Comparison of ENCODE assay signal across 17 mouse cellular contexts in the genomic region with DNA sequence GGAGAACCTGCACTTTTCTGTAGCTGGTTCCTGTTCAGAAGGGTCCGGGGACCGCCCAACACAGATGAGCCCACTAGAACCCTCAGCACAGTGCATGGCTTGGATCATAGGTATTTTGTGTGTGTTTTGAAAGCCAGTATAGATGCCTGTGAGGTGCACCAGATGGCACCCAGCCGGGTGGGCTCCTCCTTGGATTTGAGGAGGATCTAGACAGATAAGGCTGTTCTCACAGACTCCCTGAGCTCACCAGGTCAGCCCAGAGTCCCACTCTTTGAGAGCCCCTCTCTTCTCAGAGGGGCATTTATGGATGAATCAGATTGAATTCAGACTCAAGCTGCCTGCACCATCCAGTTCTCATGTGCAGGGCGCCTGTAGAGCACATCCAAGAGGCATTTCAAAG. TPM values are rescaled to one million over a fixed set of nuclear protein-coding genes. Genes with fewer than 3 reads are reported as not detected.
"Had no signal": no experiment of that assay in that cellular context is flagged by ENCODE, and none has a peak within 500 bp of the region (broad histone marks: within the 10 kb centered on the region; RNA-seq: fewer than 3 reads in every experiment).

No protein-coding gene starts in this region.

- H3K9ac ChIP-seq: limb, embryonic 13.5 days; liver, embryonic 13.5 days had no signal

- H3K27ac ChIP-seq: limb, embryonic 10.5 days; limb, embryonic 13.5 days; liver, embryonic 13.5 days had no signal

- H3K9me3 ChIP-seq: limb, embryonic 10.5 days; limb, embryonic 13.5 days; liver, embryonic 13.5 days had no signal

- H3K27me3 ChIP-seq: limb, embryonic 13.5 days; liver, embryonic 13.5 days had no signal

- H3K4me2 ChIP-seq: limb, embryonic 13.5 days; liver, embryonic 13.5 days had no signal

- H3K4me3 ChIP-seq: limb, embryonic 10.5 days; limb, embryonic 13.5 days; liver, embryonic 13.5 days; myocyte had no signal

- ATAC-seq: inflammation-experienced regulatory T-cells, adult 6 months; intestine, embryonic 16.5 days had no signal

- H3K4me1 ChIP-seq: limb, embryonic 10.5 days; liver, embryonic 13.5 days had no signal

- DNase-seq: kidney, adult 18-20 months; kidney, adult 9 months; kidney, postnatal 14 days; liver, embryonic 13.5 days; lung, adult 2 months; lung, postnatal 14 days; lung, postnatal 4 days; retina, postnatal 1 day; thymus, adult 18-20 months; thymus, postnatal 36 days had no signal

RNA-seq across cellular contexts. Expression of gene Pomc, which starts 47.7 kb away (rescaled TPM):
- total RNA-seq: monocyte, adult 5-6 weeks had no signal
- polyA plus RNA-seq: liver, adult 2 months; myocyte had no signal
